ENCODE assay signal across 11 mouse cellular contexts in genomic region chr11:20594229-20595201, GRCm38 (mm10). TPM values are rescaled to one million over a fixed set of nuclear protein-coding genes. Genes with fewer than 3 reads are reported as not detected.
A peak's percentile ranks its signal among the peaks of the same experiment; 100 is the strongest.
DNase-seq lines count a peak whose midpoint lies in the region; ATAC-seq and TF ChIP-seq lines count a peak whose summit lies in the region.
"Had no signal": no experiment of that assay in that cellular context is flagged by ENCODE, and none has a peak within 500 bp of the region (broad histone marks: within the 10 kb centered on the region; RNA-seq: fewer than 3 reads in every experiment).

No protein-coding gene starts in this region.

- no peak for ATAC-seq in forebrain, embryonic 11.5 days (replicated peaks; ENCODE audit: low FRiP score)
- peak; percentile 81 for ATAC-seq in heart, embryonic 16.5 days (replicated peaks; ENCODE audit: extremely low read depth, insufficient read depth, low FRiP score)
- no peak; the same call in 1 of the 2 replicates for ATAC-seq in limb, embryonic 15.5 days (ENCODE audit: insufficient number of reproducible peaks, low FRiP score, low TSS enrichment, low read depth)
- ATAC-seq in liver, postnatal 0 days, result no peak

- TF ChIP-seq EP300 in liver, postnatal 0 days (IDR thresholded peaks at IDR 0.05; ENCODE audit: low read depth), result no peak

- peak overlapping the region; percentile 46; the same call in 1 of the 2 replicates for H3K27ac ChIP-seq in forebrain, embryonic 10.5 days
- no peak overlapping the region for H3K27ac ChIP-seq in forebrain, embryonic 11.5 days (ENCODE audit: low read depth, low read length)
- H3K27ac ChIP-seq in heart, embryonic 16.5 days (ENCODE audit: low read length), result peak overlapping the region; percentile 79
- H3K27ac ChIP-seq in limb, embryonic 15.5 days, result peak overlapping the region; percentile 77
- no peak overlapping the region for H3K27ac ChIP-seq in liver, postnatal 0 days (ENCODE audit: low read depth)
- H3K27ac ChIP-seq: hindbrain, embryonic 15.5 days; liver, embryonic 14.5 days had no signal

- H3K4me2 ChIP-seq in forebrain, embryonic 11.5 days (ENCODE audit: low read depth, low read length, severe bottlenecking), result no peak overlapping the region
- peak overlapping the region; percentile 40 for H3K4me2 ChIP-seq in heart, embryonic 16.5 days (ENCODE audit: low read depth, low read length)
- peak overlapping the region; percentile 19; the same call in 1 of the 2 replicates for H3K4me2 ChIP-seq in limb, embryonic 15.5 days
- H3K4me2 ChIP-seq in liver, postnatal 0 days (ENCODE audit: low read depth, low read length), result no peak overlapping the region
- H3K4me2 ChIP-seq: hindbrain, embryonic 15.5 days had no signal

- H3K9me3 ChIP-seq in forebrain, embryonic 10.5 days, result no peaks in the 10 kb centered on the region
- H3K9me3 ChIP-seq in forebrain, embryonic 11.5 days (ENCODE audit: control insufficient read depth, low read length), result no peaks in the 10 kb centered on the region
- no peaks in the 10 kb centered on the region for H3K9me3 ChIP-seq in heart, embryonic 16.5 days (replicated peaks; ENCODE audit: control insufficient read depth, low read length)
- H3K9me3 ChIP-seq in limb, embryonic 15.5 days, result no peaks in the 10 kb centered on the region
- no peaks in the 10 kb centered on the region for H3K9me3 ChIP-seq in liver, postnatal 0 days (ENCODE audit: low read length)
- H3K9me3 ChIP-seq: hindbrain, embryonic 15.5 days had no signal

- WGBS in forebrain, embryonic 10.5 days, result 83% methylated on average over 22 of the region's 22 CpGs
- 79% methylated on average over 22 of the region's 22 CpGs for WGBS in forebrain, embryonic 11.5 days
- WGBS in heart, embryonic 16.5 days, result 35% methylated on average over 22 of the region's 22 CpGs
- WGBS in limb, embryonic 15.5 days, result 56% methylated on average over 22 of the region's 22 CpGs
- WGBS in liver, postnatal 0 days (ENCODE audit: insufficient replicate concordance), result 54% methylated on average over 22 of the region's 22 CpGs

- no peak for TF ChIP-seq CTCF in liver, postnatal 0 days (IDR thresholded peaks at IDR 0.05; ENCODE audit: low read depth)

- DNase-seq in forebrain, embryonic 10.5 days (ENCODE audit: extremely low spot score, low spot score), result no peak
- DNase-seq in forebrain, embryonic 11.5 days (ENCODE audit: low spot score), result no peak
- DNase-seq in NIH3T3 (ENCODE audit: low read depth), result peak; percentile 66
- DNase-seq in liver, postnatal 0 days, result no peak
- no peak for DNase-seq in spleen, adult 12 weeks (ENCODE audit: low spot score)
- no peak for DNase-seq in layer of hippocampus, postnatal 14 days (ENCODE audit: low spot score in 2 of 2)
- DNase-seq: thymus, adult 18-20 months had no signal

- H3K27me3 ChIP-seq in forebrain, embryonic 10.5 days (ENCODE audit: poor library complexity, severe bottlenecking), result no peaks in the 10 kb centered on the region
- H3K27me3 ChIP-seq in forebrain, embryonic 11.5 days (ENCODE audit: control insufficient read depth, insufficient read depth, low read length), result no peaks in the 10 kb centered on the region
- H3K27me3 ChIP-seq in heart, embryonic 16.5 days (ENCODE audit: control insufficient read depth, insufficient read depth, low read length), result no peaks in the 10 kb centered on the region
- no peaks in the 10 kb centered on the region for H3K27me3 ChIP-seq in limb, embryonic 15.5 days
- H3K27me3 ChIP-seq in liver, postnatal 0 days (ENCODE audit: insufficient read depth, low read length), result no peaks in the 10 kb centered on the region
- H3K27me3 ChIP-seq: hindbrain, embryonic 15.5 days had no signal

- H3K9ac ChIP-seq in forebrain, embryonic 11.5 days (ENCODE audit: low read length), result no peak overlapping the region
- H3K9ac ChIP-seq in heart, embryonic 16.5 days (ENCODE audit: low read length), result peak overlapping the region; percentile 12; the same call in 1 of the 2 replicates
- H3K9ac ChIP-seq in limb, embryonic 15.5 days, result no peak overlapping the region
- no peak overlapping the region for H3K9ac ChIP-seq in liver, postnatal 0 days (replicated peaks)
- H3K9ac ChIP-seq: hindbrain, embryonic 15.5 days; liver, embryonic 14.5 days had no signal

- no peaks in the 10 kb centered on the region for H3K36me3 ChIP-seq in forebrain, embryonic 10.5 days (replicated peaks)
- H3K36me3 ChIP-seq in forebrain, embryonic 11.5 days (ENCODE audit: control insufficient read depth, insufficient read depth, low read length), result no peaks in the 10 kb centered on the region
- no peaks in the 10 kb centered on the region for H3K36me3 ChIP-seq in heart, embryonic 16.5 days (ENCODE audit: control insufficient read depth, insufficient read depth)
- H3K36me3 ChIP-seq in limb, embryonic 15.5 days, result no peaks in the 10 kb centered on the region
- no peaks in the 10 kb centered on the region for H3K36me3 ChIP-seq in liver, postnatal 0 days (replicated peaks; ENCODE audit: insufficient read depth, low read length)
- H3K36me3 ChIP-seq: hindbrain, embryonic 15.5 days had no signal

- 0 out of 2 replicates have a peak, but pooled peaks cover 6% of the 10 kb centered on the region for H3K4me1 ChIP-seq in forebrain, embryonic 10.5 days
- H3K4me1 ChIP-seq in forebrain, embryonic 11.5 days (replicated peaks; ENCODE audit: control insufficient read depth, insufficient read depth, low read length), result no peaks in the 10 kb centered on the region
- peaks cover 16% of the 10 kb centered on the region for H3K4me1 ChIP-seq in heart, embryonic 16.5 days (ENCODE audit: control insufficient read depth, insufficient read depth, low read length)
- peaks cover 7% of the 10 kb centered on the region for H3K4me1 ChIP-seq in limb, embryonic 15.5 days
- H3K4me1 ChIP-seq in liver, postnatal 0 days (ENCODE audit: insufficient read depth), result 0 out of 2 replicates have a peak, but pooled peaks cover 2% of the 10 kb centered on the region
- H3K4me1 ChIP-seq: hindbrain, embryonic 15.5 days had no signal

- H3K4me3 ChIP-seq in forebrain, embryonic 10.5 days, result no peak overlapping the region
- no peak overlapping the region for H3K4me3 ChIP-seq in forebrain, embryonic 11.5 days (ENCODE audit: low read depth, low read length)
- no peak overlapping the region for H3K4me3 ChIP-seq in heart, embryonic 16.5 days (ENCODE audit: low read length)
- H3K4me3 ChIP-seq in limb, embryonic 15.5 days, result no peak overlapping the region
- no peak overlapping the region for H3K4me3 ChIP-seq in liver, postnatal 0 days (ENCODE audit: low read depth, low read length)
- H3K4me3 ChIP-seq: hindbrain, embryonic 15.5 days had no signal

RNA-seq across cellular contexts. Expression of gene Sertad2, which starts 51.5 kb away (rescaled TPM):
- polyA plus RNA-seq in forebrain, embryonic 10.5 days (2016; fragmentation: Nextera tagmentation; extraction: Ambion mirVana), result 27.5 and 27.7 TPM in 2 replicates
- 26.5 and 29.4 TPM in 2 replicates for polyA plus RNA-seq in forebrain, embryonic 11.5 days (2014; fragmentation: Nextera tagmentation; extraction: Ambion mirVana)
- 30.9 and 37.0 TPM in 2 replicates for polyA plus RNA-seq in heart, embryonic 16.5 days (2015; fragmentation: Nextera tagmentation; extraction: Ambion mirVana)
- 46.5 and 54.3 TPM in 2 replicates for polyA plus RNA-seq in limb, embryonic 15.5 days (2015; fragmentation: Nextera tagmentation; extraction: Ambion mirVana)
- polyA plus RNA-seq in liver, postnatal 0 days (2015; fragmentation: Nextera tagmentation; extraction: Ambion mirVana), result 24.0 and 28.2 TPM in 2 replicates
- 10 to 100 TPM; 18.7 to 20.9 TPM for total RNA-seq in layer of hippocampus, postnatal 14 days (2021)

Comparison
In these comparisons a context has a peak if more than half of its experiments do, and no peak if none do; other contexts are left out.
1. H3K27ac ChIP-seq: peak in forebrain, embryonic 10.5 days (single experiment), heart, embryonic 16.5 days (single experiment) and limb, embryonic 15.5 days (single experiment); none in forebrain, embryonic 11.5 days (single experiment) and liver, postnatal 0 days (single experiment).
2. H3K4me2 ChIP-seq: peak in heart, embryonic 16.5 days (single experiment) and limb, embryonic 15.5 days (single experiment); none in forebrain, embryonic 11.5 days (single experiment) and liver, postnatal 0 days (single experiment).